Mouse (Mus musculus): ENCODE data around the gene Papln.

Gene Papln

DNA sequence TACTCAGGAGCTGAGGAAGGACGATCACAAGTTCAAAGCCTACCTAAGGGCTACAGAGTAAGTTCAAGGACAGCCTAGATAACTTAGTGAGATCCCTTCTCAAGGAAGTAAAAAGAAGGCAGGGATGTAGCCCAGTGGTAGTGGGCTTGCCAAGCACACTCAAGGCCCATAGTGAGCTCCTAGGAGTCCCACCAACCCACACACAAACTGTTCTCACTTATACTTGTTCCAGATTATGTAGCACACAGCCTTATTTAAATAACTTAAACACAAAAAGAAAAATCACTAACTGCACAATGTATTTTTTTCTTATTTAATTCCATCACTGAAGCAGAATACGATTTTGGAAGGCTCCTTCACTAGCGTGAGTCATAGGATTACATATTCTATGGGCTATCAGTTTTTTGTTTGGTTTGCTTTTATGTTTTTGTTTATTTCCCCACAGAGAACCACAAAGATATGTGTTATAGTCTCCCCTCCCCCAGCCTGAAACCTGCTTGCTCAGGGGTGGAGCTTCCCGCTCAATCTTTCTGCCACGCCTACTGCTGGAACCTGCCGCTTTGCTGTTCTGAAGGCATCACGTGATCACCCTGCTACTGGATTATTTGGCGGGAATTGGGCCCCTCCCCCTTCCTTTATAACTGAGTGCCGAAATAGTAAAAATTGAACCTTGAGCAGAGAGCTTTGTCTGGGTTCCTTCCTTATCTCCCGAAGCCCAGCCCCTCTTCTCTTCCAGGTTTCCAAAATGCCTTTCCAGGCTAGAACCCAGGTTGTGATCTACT is 78.2 kb downstream of the Papln start:
- peak; percentile 15 for DNase-seq

Measured in right cerebral cortex, adult 18-20 months (tissue).